Mouse (Mus musculus) embryonic facial prominence, embryonic 12.5 days (tissue): ENCODE measurements around the gene Rxfp4. TPM values are rescaled to one million over a fixed set of nuclear protein-coding genes. Genes with fewer than 3 reads are reported as not detected.
A peak's percentile ranks its signal among the peaks of the same experiment; 100 is the strongest.

ENCODE experiments used
- ATAC-seq: fragments of 200-750 bp; cut with Nextera tagmentation; 2 replicates; pipeline ENCODE4 v1.8.0; 2017; ENCODE audit not compliant: insufficient number of reproducible peaks, insufficient read depth, low FRiP score, low TSS enrichment
- H3K27ac ChIP-seq: fragments of 300-500 bp; sonication (generic); 2 replicates; pipeline ENCODE4 v1.5.1; 2016; ENCODE audit warnings: mild to moderate bottlenecking
- H3K27me3 ChIP-seq: fragments of 300-500 bp; sonication (generic); 2 replicates; pipeline ENCODE4 v1.6.1; 2016; ENCODE audit warnings: mild to moderate bottlenecking, moderate library complexity
- H3K36me3 ChIP-seq: fragments of 300-500 bp; sonication (generic); 2 replicates; pipeline ENCODE4 v1.6.1; 2016; ENCODE audit warnings: mild to moderate bottlenecking
- H3K4me1 ChIP-seq: fragments of 300-500 bp; sonication (generic); 2 replicates; pipeline ENCODE4 v1.6.1; 2016
- H3K4me2 ChIP-seq: fragments of 300-500 bp; sonication (generic); replicated peaks from 2 replicates; pipeline ENCODE4 v1.6.1; 2016; ENCODE audit warnings: mild to moderate bottlenecking, moderate library complexity
- H3K4me3 ChIP-seq: fragments of 300-500 bp; sonication (generic); 2 replicates; pipeline ENCODE4 v1.5.1; 2016; ENCODE audit warnings: mild to moderate bottlenecking
- H3K9ac ChIP-seq: fragments of 300-500 bp; sonication (generic); 2 replicates; pipeline ENCODE4 v1.6.1; 2016; ENCODE audit warnings: mild to moderate bottlenecking, moderate library complexity
- H3K9me3 ChIP-seq: fragments of 300-500 bp; sonication (generic); 2 replicates; pipeline ENCODE4 v1.6.1; 2016; ENCODE audit warnings: mild to moderate bottlenecking, moderate library complexity
- WGBS: fragments of 180-500 bp; shearing (Covaris S2); methylation state at CpG from one replicate; pipeline ENCODE4 v1.1.7; 2016; 5-methylcytosine and 5-hydroxymethylcytosine counted together
- polyA plus RNA-seq: library from polyadenylated mRNA; unstranded; fragments of >200 nt; fragmentation: Nextera tagmentation; extraction: Ambion mirVana; gene quantifications from 2 replicates; pipeline ENCODE4 v1.2.1, GENCODE M21; 2016

The Rxfp4 gene
- not detected in 2 replicates for polyA plus RNA-seq

- H3K4me3 ChIP-seq = no peak within 1 kb of the TSS
- no peak for ATAC-seq
- peaks cover 9% of the 10 kb centered on the region for H3K36me3 ChIP-seq
- no peak within 1 kb of the TSS for H3K4me2 ChIP-seq
- WGBS = 88% methylated on average over 17 of the region's 17 CpGs
- H3K27me3 ChIP-seq = no peaks in the 10 kb centered on the region
- H3K27ac ChIP-seq = no peak within 1 kb of the TSS
- H3K9me3 ChIP-seq = no peaks in the 10 kb centered on the region
- no peak within 1 kb of the TSS for H3K9ac ChIP-seq
- H3K4me1 ChIP-seq = no peaks in the 10 kb centered on the region
These were observed at the start of gene Rxfp4 for GRCm38 (mm10) chr3:88652846-88653515. Gene Rxfp4, minus strand, starts transcription at chr3:88653142.

- Histone ChIP-seq H3K27ac (no peak overlapping the region), H3K9me3 (no peaks in the 10 kb centered on the region), H3K4me3 (no peak overlapping the region), H3K9ac (no peak overlapping the region), H3K4me1 (no peaks in the 10 kb centered on the region), H3K36me3 (peaks cover 81% of the 10 kb centered on the region), H3K4me2 (no peak overlapping the region), H3K27me3 (no peaks in the 10 kb centered on the region)
- WGBS = 67% methylated on average over 3 of the region's 3 CpGs
- ATAC-seq = no peak
These were observed 48.3 kb upstream of the Rxfp4 start for GRCm38 (mm10) chr3:88701222-88701621.

- 96% methylated on average over 3 of the region's 3 CpGs for WGBS
- Histone ChIP-seq H3K27me3 (no peaks in the 10 kb centered on the region), H3K9ac (no peak overlapping the region), H3K4me2 (no peak overlapping the region), H3K4me1 (no peaks in the 10 kb centered on the region), H3K9me3 (no peaks in the 10 kb centered on the region), H3K4me3 (no peak overlapping the region), H3K27ac (no peak overlapping the region), H3K36me3 (peaks cover 87% of the 10 kb centered on the region)
- no peak for ATAC-seq
These were observed 47.3 kb upstream of the Rxfp4 start for GRCm38 (mm10) chr3:88700247-88700646.

- ATAC-seq = no peak
- 92% methylated on average over 6 of the region's 6 CpGs for WGBS
- Histone ChIP-seq H3K4me1 (no peaks in the 10 kb centered on the region), H3K36me3 (peaks cover 87% of the 10 kb centered on the region), H3K9me3 (no peaks in the 10 kb centered on the region), H3K9ac (no peak overlapping the region), H3K27ac (no peak overlapping the region), H3K27me3 (no peaks in the 10 kb centered on the region), H3K4me3 (no peak overlapping the region), H3K4me2 (no peak overlapping the region)
These were observed 45.9 kb upstream of the Rxfp4 start for GRCm38 (mm10) chr3:88698834-88699233.

GRCm38 (mm10) chr3:88698051-88698450, 45.1 kb upstream of the Rxfp4 start:
- 96% methylated on average over 1 of the region's 1 CpGs for WGBS
- ATAC-seq = no peak
- Histone ChIP-seq H3K36me3 (peaks cover 88% of the 10 kb centered on the region), H3K4me2 (no peak overlapping the region), H3K27me3 (no peaks in the 10 kb centered on the region), H3K9ac (no peak overlapping the region), H3K4me3 (no peak overlapping the region), H3K27ac (no peak overlapping the region), H3K9me3 (no peaks in the 10 kb centered on the region), H3K4me1 (no peaks in the 10 kb centered on the region)

GRCm38 (mm10) chr3:88695545-88695944, 42.6 kb upstream of the Rxfp4 start:
- ATAC-seq = no peak
- no peak overlapping the region for H3K9ac ChIP-seq
- no peaks in the 10 kb centered on the region for H3K4me1 ChIP-seq
- peaks cover 94% of the 10 kb centered on the region for H3K36me3 ChIP-seq
- H3K27ac ChIP-seq = no peak overlapping the region
- H3K9me3 ChIP-seq = no peaks in the 10 kb centered on the region
- H3K4me2 ChIP-seq = no peak overlapping the region
- H3K4me3 ChIP-seq = no peak overlapping the region
- H3K27me3 ChIP-seq = no peaks in the 10 kb centered on the region

- no peaks in the 10 kb centered on the region for H3K9me3 ChIP-seq
- no peak overlapping the region for H3K27ac ChIP-seq
- H3K4me2 ChIP-seq = no peak overlapping the region
- no peak overlapping the region for H3K4me3 ChIP-seq
- H3K36me3 ChIP-seq = peaks cover 55% of the 10 kb centered on the region
- ATAC-seq = no peak
- no peak overlapping the region for H3K9ac ChIP-seq
- no peaks in the 10 kb centered on the region for H3K27me3 ChIP-seq
- H3K4me1 ChIP-seq = peaks cover 17% of the 10 kb centered on the region
- 88% methylated on average over 5 of the region's 5 CpGs for WGBS
These were observed 36.1 kb upstream of the Rxfp4 start for GRCm38 (mm10) chr3:88689079-88689478.

GRCm38 (mm10) chr3:88686734-88687611, 34.0 kb upstream of the Rxfp4 start:
- peak overlapping the region; percentile 99; the same call in 1 of the 2 replicates for H3K27ac ChIP-seq
- H3K4me3 ChIP-seq = peak overlapping the region; percentile 98
- H3K9ac ChIP-seq = peak overlapping the region; percentile 97
- peak overlapping the region; percentile 90 for H3K4me2 ChIP-seq
- peaks cover 17% of the 10 kb centered on the region for H3K4me1 ChIP-seq
- 55% methylated on average over 13 of the region's 13 CpGs for WGBS
- peaks cover 38% of the 10 kb centered on the region for H3K36me3 ChIP-seq
- no peak for ATAC-seq
- H3K27me3 ChIP-seq = no peaks in the 10 kb centered on the region
- H3K9me3 ChIP-seq = no peaks in the 10 kb centered on the region

- Histone ChIP-seq H3K4me3 (peak overlapping the region; percentile 98), H3K9ac (peak overlapping the region; percentile 97), H3K27ac (peak overlapping the region; percentile 99), H3K27me3 (no peaks in the 10 kb centered on the region), H3K36me3 (peaks cover 29% of the 10 kb centered on the region), H3K4me2 (peak overlapping the region; percentile 90), H3K4me1 (peaks cover 17% of the 10 kb centered on the region), H3K9me3 (no peaks in the 10 kb centered on the region)
- ATAC-seq = peak; percentile 60; the same call in 1 of the 2 replicates
- WGBS = under 1% methylated on average over 45 of the region's 45 CpGs
These were observed 33.1 kb upstream of the Rxfp4 start for GRCm38 (mm10) chr3:88685958-88686451.

GRCm38 (mm10) chr3:88684980-88685941, 32.3 kb upstream of the Rxfp4 start, which contains the start of gene Khdc4:
Gene Khdc4, plus strand, starts transcription at chr3:88685803.
- WGBS = 2% methylated on average over 47 of the region's 47 CpGs
- peak within 1 kb of the TSS; percentile 98 for H3K4me3 ChIP-seq
- H3K27ac ChIP-seq = peak within 1 kb of the TSS; percentile 99
- peak within 1 kb of the TSS; percentile 97 for H3K9ac ChIP-seq
- H3K36me3 ChIP-seq = peaks cover 22% of the 10 kb centered on the region
- H3K27me3 ChIP-seq = no peaks in the 10 kb centered on the region
- ATAC-seq = peak; percentile 98
- no peaks in the 10 kb centered on the region for H3K9me3 ChIP-seq
- H3K4me2 ChIP-seq = peak within 1 kb of the TSS; percentile 90
- peaks cover 17% of the 10 kb centered on the region for H3K4me1 ChIP-seq
